Mouse (Mus musculus) stomach, postnatal 0 days (tissue): Measurements from ENCODE around the gene 4930558K02Rik. TPM values are rescaled to one million over a fixed set of nuclear protein-coding genes. Genes with fewer than 3 reads are reported as not detected.

Source experiments
- ATAC-seq: fragments of 200-750 bp; cut with Nextera tagmentation; 2 replicates; pipeline ENCODE4 v1.8.0; 2017; ENCODE audit not compliant: low FRiP score, low TSS enrichment
- DNase-seq: peaks from one replicate; pipeline ENCODE4 v3.0.0-alpha.2; 2016; ENCODE audit warnings: low spot score
- H3K27ac ChIP-seq: fragments of 300-500 bp; sonication (generic); replicated peaks from 2 replicates; pipeline ENCODE4 v1.5.1; 2014; ENCODE audit warnings: mild to moderate bottlenecking, control low read depth
- H3K27me3 ChIP-seq: fragments of 300-500 bp; sonication (generic); 2 replicates; pipeline ENCODE4 v1.6.1; 2014; ENCODE audit warnings: low read length; ENCODE audit not compliant: control insufficient read depth, insufficient read depth
- H3K36me3 ChIP-seq: fragments of 300-500 bp; sonication (generic); 2 replicates; pipeline ENCODE4 v1.6.1; 2014; ENCODE audit warnings: low read length, mixed read lengths; ENCODE audit not compliant: control insufficient read depth, insufficient read depth
- H3K4me1 ChIP-seq: fragments of 300-500 bp; sonication (generic); replicated peaks from 2 replicates; pipeline ENCODE4 v1.6.1; 2014; ENCODE audit warnings: antibody characterized with exemption; ENCODE audit not compliant: control insufficient read depth, insufficient read depth
- H3K4me2 ChIP-seq: fragments of 300-500 bp; sonication (generic); replicated peaks from 2 replicates; pipeline ENCODE4 v1.6.1; 2014; ENCODE audit warnings: low read depth, mild to moderate bottlenecking, control low read depth, moderate library complexity
- H3K4me3 ChIP-seq: fragments of 300-500 bp; sonication (generic); 2 replicates; pipeline ENCODE4 v1.5.1; 2014; ENCODE audit warnings: low read depth, low read length, control low read depth
- H3K9ac ChIP-seq: fragments of 300-500 bp; sonication (generic); 2 replicates; pipeline ENCODE4 v1.6.1; 2014; ENCODE audit warnings: mild to moderate bottlenecking, low read length, control low read depth, mixed read lengths
- H3K9me3 ChIP-seq: fragments of 300-500 bp; sonication (generic); 2 replicates; pipeline ENCODE4 v1.6.1; 2016; ENCODE audit warnings: low read length; ENCODE audit not compliant: control insufficient read depth
- CTCF ChIP-seq: IDR thresholded peaks from 2 replicates; pipeline ENCODE4 v1.5.1; 2016; ENCODE audit warnings: antibody characterized with exemption, low read depth, mild to moderate bottlenecking, moderate library complexity
- EP300 ChIP-seq: optimal IDR thresholded peaks from 2 replicates; pipeline ENCODE3; 2016; ENCODE audit warnings: antibody characterized with exemption
- WGBS: fragments of 180-500 bp; shearing (Covaris S2); extraction: QIAGEN DNeasy Blood & Tissue Kit; methylation state at CpG from one replicate; pipeline ENCODE4 v1.1.7; 2014; 5-methylcytosine and 5-hydroxymethylcytosine counted together
- polyA plus RNA-seq: library from polyadenylated mRNA; unstranded; fragments of >200 nt; fragmentation: Nextera tagmentation; extraction: Ambion mirVana; gene quantifications from 2 replicates; pipeline ENCODE4 v1.2.1, GENCODE M21; 2015

The 4930558K02Rik gene
- polyA plus RNA-seq, 1 experiment from 2014 or later, result not detected

DNA sequence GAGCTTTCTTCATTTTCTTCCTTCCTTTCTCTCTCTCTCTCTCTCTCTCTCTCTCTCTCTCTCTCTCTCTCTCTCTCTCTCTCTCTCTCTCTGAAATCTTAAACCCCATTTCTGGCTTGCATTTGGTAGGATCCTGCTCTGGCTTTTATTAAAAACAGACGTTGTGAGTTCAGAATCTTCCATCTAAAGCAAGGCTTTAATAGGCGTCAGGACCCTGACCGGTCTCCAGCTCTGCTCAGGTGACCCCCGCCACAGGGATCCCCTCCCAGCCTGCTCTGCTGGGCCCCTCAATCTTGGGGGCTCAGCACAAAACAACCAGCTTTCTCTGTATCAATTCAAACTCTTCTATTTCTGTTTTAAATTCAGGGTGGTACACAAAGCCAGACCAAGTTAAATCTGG, 28.8 kb upstream of the 4930558K02Rik start:
- TF ChIP-seq EP300, result no peak
- no peak for TF ChIP-seq CTCF
- H3K9me3 ChIP-seq, result no peaks in the 10 kb centered on the region
- 48% methylated on average over 4 of the region's 4 CpGs for WGBS
- H3K4me2 ChIP-seq, result no peak overlapping the region
- DNase-seq, result no peak
- H3K4me3 ChIP-seq, result no peak overlapping the region
- H3K9ac ChIP-seq, result no peak overlapping the region
- no peaks in the 10 kb centered on the region for H3K36me3 ChIP-seq
- peak overlapping the region; percentile 61 for H3K27ac ChIP-seq
- no peak for ATAC-seq
- no peaks in the 10 kb centered on the region for H3K27me3 ChIP-seq
- H3K4me1 ChIP-seq, result peaks cover 11% of the 10 kb centered on the region; the same call in 1 of the 2 replicates

DNA sequence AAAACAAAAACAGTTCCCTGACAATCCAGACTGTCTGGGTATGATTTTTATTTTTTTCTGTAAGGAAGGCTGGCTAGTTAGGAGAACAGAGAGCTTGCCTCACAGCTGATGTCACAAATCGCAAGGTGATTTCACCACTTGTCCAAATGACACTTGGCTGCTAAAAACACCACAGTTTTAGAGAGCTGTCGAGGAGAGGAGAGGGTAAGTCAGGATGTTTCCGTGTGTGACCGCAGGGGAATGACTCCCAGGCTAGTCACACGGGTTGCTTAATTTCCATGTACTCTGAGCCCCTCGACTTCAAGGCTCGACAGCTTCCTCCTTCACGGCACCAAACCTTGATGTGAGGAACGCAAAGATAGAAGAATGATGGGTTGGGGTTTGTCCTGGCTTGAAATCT, 26.7 kb upstream of the 4930558K02Rik start:
- Histone ChIP-seq H3K36me3 (no peaks in the 10 kb centered on the region), H3K4me3 (no peak overlapping the region), H3K9ac (no peak overlapping the region), H3K4me1 (peaks cover 11% of the 10 kb centered on the region; the same call in 1 of the 2 replicates), H3K4me2 (no peak overlapping the region), H3K9me3 (no peaks in the 10 kb centered on the region), H3K27me3 (no peaks in the 10 kb centered on the region), H3K27ac (no peak overlapping the region)
- TF ChIP-seq CTCF, result no peak
- TF ChIP-seq EP300, result no peak
- DNase-seq (no peak), ATAC-seq (no peak)
- 79% methylated on average over 9 of the region's 9 CpGs for WGBS

DNA sequence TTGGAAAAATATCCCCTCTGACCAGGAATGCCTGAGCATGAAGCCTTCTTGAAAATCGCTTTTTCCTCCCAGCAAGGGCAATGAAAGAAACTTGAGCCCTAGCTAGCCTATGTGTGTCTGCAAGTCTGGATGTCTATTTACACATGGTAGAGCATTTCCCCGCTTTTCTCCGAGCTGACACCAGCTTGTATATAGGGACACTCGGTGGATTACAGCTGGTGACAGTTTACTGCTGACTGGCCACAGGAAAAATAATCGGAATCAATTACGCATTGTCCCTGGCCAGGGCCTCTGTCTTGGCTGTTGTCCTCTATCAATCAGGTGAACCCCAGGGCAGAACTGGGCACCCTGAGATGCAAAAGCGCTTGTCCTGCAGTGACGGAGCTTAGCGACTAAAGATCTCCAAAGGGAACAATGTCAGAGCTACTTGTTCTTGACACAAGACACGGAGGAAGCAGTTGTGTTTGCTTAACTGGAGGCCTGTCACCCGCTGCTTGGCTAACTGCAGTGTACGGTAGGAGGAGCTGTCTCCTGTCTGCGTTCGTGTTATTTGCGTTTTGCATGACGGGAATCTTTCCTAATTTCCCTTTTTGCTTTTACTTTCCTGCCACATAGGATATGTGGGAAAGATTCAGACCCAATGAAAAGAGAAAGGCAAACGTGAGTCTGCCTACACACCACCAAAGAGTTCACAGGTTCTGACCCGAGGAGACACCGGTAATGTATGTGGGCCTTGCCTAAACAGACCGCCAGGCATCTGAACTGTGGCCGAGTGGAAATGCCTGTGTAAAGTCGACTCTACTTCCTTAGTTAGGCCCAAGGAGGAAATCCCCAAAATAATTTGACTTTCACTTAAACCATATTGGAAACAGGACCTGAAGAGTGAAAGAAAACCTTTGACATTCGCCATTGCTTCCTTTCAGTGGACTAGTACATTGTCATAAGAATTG, 25.7 kb upstream of the 4930558K02Rik start:
- Histone ChIP-seq H3K9ac (0 out of 2 replicates have a peak overlapping the region, but pooled peaks have one; percentile 5), H3K4me2 (peak overlapping the region; percentile 39), H3K27me3 (no peaks in the 10 kb centered on the region), H3K27ac (peak overlapping the region; percentile 83), H3K9me3 (no peaks in the 10 kb centered on the region), H3K4me3 (0 out of 2 replicates have a peak overlapping the region, but pooled peaks have one; percentile 6), H3K4me1 (peaks cover 11% of the 10 kb centered on the region; the same call in 1 of the 2 replicates), H3K36me3 (no peaks in the 10 kb centered on the region)
- peak; percentile 46 for DNase-seq
- TF ChIP-seq EP300, result no peak
- TF ChIP-seq CTCF, result peak; percentile 85
- peak; percentile 76; the same call in 1 of the 2 replicates for ATAC-seq
- WGBS, result 24% methylated on average over 23 of the region's 23 CpGs

DNA sequence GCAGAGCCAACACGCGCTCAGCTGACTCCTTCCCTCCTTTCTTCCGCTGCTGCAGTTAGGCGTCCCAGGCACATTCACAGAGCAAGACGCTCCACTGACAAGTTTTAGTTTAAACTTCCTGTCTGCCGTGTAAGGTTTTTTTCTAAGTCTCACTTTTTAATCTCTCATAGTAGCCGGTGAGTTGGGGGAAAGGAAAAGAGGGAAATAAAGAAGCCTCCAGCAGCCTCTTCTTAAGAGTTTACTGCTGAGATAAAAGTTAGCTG, 25.0 kb upstream of the 4930558K02Rik start:
- H3K4me2 ChIP-seq, result no peak overlapping the region
- no peak overlapping the region for H3K4me3 ChIP-seq
- TF ChIP-seq CTCF, result no peak
- TF ChIP-seq EP300, result no peak
- DNase-seq, result no peak
- H3K9ac ChIP-seq, result no peak overlapping the region
- 26% methylated on average over 7 of the region's 7 CpGs for WGBS
- ATAC-seq, result no peak
- peaks cover 11% of the 10 kb centered on the region; the same call in 1 of the 2 replicates for H3K4me1 ChIP-seq
- no peaks in the 10 kb centered on the region for H3K36me3 ChIP-seq
- H3K9me3 ChIP-seq, result no peaks in the 10 kb centered on the region
- no peaks in the 10 kb centered on the region for H3K27me3 ChIP-seq
- H3K27ac ChIP-seq, result peak overlapping the region; percentile 83

DNA sequence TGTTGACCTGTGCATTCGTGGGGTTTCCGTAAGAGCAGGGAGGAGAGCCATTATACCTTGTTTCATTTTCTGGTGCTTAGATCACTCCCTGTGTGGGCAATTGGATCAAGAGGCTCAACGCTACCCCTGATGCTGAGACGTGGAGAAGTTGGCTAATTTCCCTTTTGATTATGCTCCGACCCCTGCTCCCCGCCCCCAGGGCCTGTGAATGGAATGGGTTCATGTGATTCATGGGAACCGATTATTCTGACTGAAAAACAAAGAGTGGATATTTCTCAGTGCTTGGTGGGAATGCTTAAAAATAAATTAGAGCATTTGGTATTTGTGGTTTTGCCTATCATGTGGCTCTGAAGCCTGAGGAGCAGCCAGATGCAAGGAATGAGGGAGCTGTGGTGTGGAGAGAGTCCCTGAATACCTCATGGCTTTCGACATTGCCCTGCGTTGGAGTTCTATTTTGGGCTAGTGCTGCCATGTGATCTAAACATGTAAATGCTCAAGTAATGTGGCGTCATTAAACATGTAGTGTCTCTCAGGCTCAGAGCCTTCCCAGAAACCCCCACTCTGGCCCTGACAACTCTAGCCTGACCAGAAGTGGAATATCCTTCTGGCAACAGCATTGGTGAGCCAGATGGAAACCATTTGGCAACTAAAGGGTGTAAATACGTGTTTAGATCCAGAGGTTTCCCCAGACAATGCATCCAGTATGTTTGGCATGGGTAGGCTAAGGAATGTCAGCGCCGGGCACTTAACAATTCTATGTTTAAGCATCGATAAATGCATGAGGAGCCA, 24.5 kb upstream of the 4930558K02Rik start:
- ATAC-seq (no peak), DNase-seq (no peak)
- no peak overlapping the region for H3K9ac ChIP-seq
- TF ChIP-seq CTCF, result no peak
- no peak for TF ChIP-seq EP300
- no peaks in the 10 kb centered on the region for H3K36me3 ChIP-seq
- H3K4me3 ChIP-seq, result no peak overlapping the region
- H3K27ac ChIP-seq, result peak overlapping the region; percentile 83
- H3K27me3 ChIP-seq, result no peaks in the 10 kb centered on the region
- H3K4me2 ChIP-seq, result no peak overlapping the region
- peaks cover 9% of the 10 kb centered on the region; the same call in 1 of the 2 replicates for H3K4me1 ChIP-seq
- 56% methylated on average over 14 of the region's 14 CpGs for WGBS
- no peaks in the 10 kb centered on the region for H3K9me3 ChIP-seq
